Mouse (Mus musculus): ENCODE measurements around the gene Dmbx1.

DNA sequence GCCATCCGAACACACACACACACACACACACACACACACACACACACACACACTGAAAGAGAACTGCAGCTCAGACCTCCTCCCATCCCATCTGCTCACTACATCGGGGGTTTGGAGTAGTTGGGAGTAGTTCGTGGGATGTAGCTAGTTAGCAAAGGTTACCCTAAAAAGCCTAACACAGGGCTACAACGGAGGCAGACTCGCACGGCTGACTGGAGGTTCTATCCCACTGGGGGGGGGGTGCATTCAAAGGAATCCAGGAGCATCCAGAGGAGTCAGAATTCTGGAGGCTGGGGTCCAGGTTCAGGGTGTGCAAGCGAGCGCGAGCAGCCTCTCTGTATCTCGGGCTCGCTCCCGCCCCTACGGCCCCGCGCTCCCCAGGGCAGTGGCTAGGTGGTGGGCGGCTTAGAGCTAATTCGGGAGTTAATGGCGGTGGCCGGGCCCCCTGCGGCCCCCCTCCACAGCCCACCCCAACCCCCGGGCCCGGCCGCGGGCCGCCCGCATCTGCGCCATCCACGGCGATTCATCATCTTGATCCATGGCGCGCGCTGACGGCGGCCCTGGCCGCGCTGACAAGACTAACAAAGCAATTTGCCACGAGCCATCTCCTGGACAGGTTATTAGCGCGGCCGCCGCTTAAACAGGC, 4.1 kb upstream of the Dmbx1 start:
- TF ChIP-seq CTCF (IDR thresholded peaks at IDR 0.05; ENCODE audit: low read depth) (no peak), EP300 (IDR thresholded peaks at IDR 0.05; ENCODE audit: low read depth) (no peak)

Data from heart, postnatal 0 days (tissue).